Mouse (Mus musculus) C2C12 (cell line): ENCODE measurements around the gene Olfr433. TPM values are rescaled to one million over a fixed set of nuclear protein-coding genes. Genes with fewer than 3 reads are reported as not detected.
"Not testable (repeated sequence)": the region's sequence is repeated elsewhere in the genome, so short reads cannot be mapped to it uniquely, and the experiment has no call there.

Experiments used
- H3K27me3 ChIP-seq: one replicate; pipeline ENCODE4 v1.6.1; 2011; ENCODE audit not compliant: control insufficient read depth, insufficient read depth, insufficient read length
- H3K36me3 ChIP-seq: one replicate; pipeline ENCODE4 v1.6.1; 2011; ENCODE audit not compliant: control insufficient read depth, insufficient read depth
- H3K4me3 ChIP-seq: one replicate; pipeline ENCODE4 v1.5.1; 2011; ENCODE audit warnings: mild to moderate bottlenecking, control low read depth; ENCODE audit not compliant: poor library complexity, insufficient read depth, severe bottlenecking
- H3K79me2 ChIP-seq: one replicate; pipeline ENCODE4 v1.6.1; 2011; ENCODE audit not compliant: control insufficient read depth, insufficient read depth
- H3K79me3 ChIP-seq: one replicate; pipeline ENCODE4 v1.6.1; 2011; ENCODE audit warnings: low read depth, control low read depth
- H3ac ChIP-seq: one replicate; pipeline ENCODE3; 2011; ENCODE audit warnings: low read depth; ENCODE audit not compliant: control insufficient read depth, insufficient read length
- CEBPB ChIP-seq: IDR thresholded peaks from one replicate; pipeline ENCODE4 v1.6.1; 2011; ENCODE audit warnings: low read depth, mild to moderate bottlenecking, control low read depth, moderate library complexity
- CTCF ChIP-seq: IDR thresholded peaks from one replicate; pipeline ENCODE4 v1.5.1; 2011; ENCODE audit not compliant: control insufficient read depth, insufficient read depth, insufficient read length
- FOSL1 ChIP-seq: IDR thresholded peaks from one replicate; pipeline ENCODE4 v1.8.0; 2011; ENCODE audit warnings: mild to moderate bottlenecking, low read length; ENCODE audit not compliant: poor library complexity, insufficient read depth, severe bottlenecking
- MAX ChIP-seq: IDR thresholded peaks from one replicate; pipeline ENCODE4 v1.6.1; 2011; ENCODE audit warnings: mild to moderate bottlenecking, control low read depth
- MYOD1 ChIP-seq: IDR thresholded peaks from one replicate; pipeline ENCODE4 v1.6.1; 2011; ENCODE audit warnings: low read depth; ENCODE audit not compliant: control insufficient read depth, insufficient read length
- MYOG ChIP-seq: IDR thresholded peaks from one replicate; pipeline ENCODE4 v1.6.1; 2011; ENCODE audit not compliant: control insufficient read depth, insufficient read length; ENCODE audit errors: extremely low read depth
- USF1 ChIP-seq: IDR thresholded peaks from one replicate; pipeline ENCODE4 v1.6.1; 2011; ENCODE audit warnings: low read depth, mild to moderate bottlenecking, control low read depth, moderate library complexity
- long read RNA-seq, 2 experiments: library from polyadenylated mRNA; unstranded; transcript quantifications; one replicate each; pipeline ENCODE4 v2.0.0; 2019 to 2020
- polyA plus RNA-seq: library from polyadenylated mRNA; unstranded; fragments of >200 nt; fragmentation: generic; extraction: Trizol; gene quantifications from one replicate; pipeline ENCODE4 v1.2.1, GENCODE M21; 2012; ENCODE audit warnings: missing spikeins

Olfr433 gene
- polyA plus RNA-seq = not detected
- long read RNA-seq, experiment 1 = 0 reads
- long read RNA-seq, experiment 2 = 0 reads

GRCm38 (mm10) chr1:174040523-174041177 lies at the start of gene Olfr433:
Gene Olfr433, plus strand, starts transcription at chr1:174040705.
- TF ChIP-seq MAX = no peak
- TF ChIP-seq CEBPB = no peak
- TF ChIP-seq MYOD1 = no peak
- TF ChIP-seq CTCF = no peak
- no peak for TF ChIP-seq FOSL1
- TF ChIP-seq MYOG = no peak
- no peak for TF ChIP-seq USF1
- H3K79me2 ChIP-seq = no peaks in the 10 kb centered on the region
- H3K79me3 ChIP-seq = no peaks in the 10 kb centered on the region
- no peak within 1 kb of the TSS for H3K4me3 ChIP-seq
- H3ac ChIP-seq = no peak within 1 kb of the TSS
- H3K36me3 ChIP-seq = no peaks in the 10 kb centered on the region
- no peaks in the 10 kb centered on the region for H3K27me3 ChIP-seq

GRCm38 (mm10) chr1:173995003-173995402 lies 45.5 kb upstream of the Olfr433 start:
- TF ChIP-seq MYOD1 (no peak), CTCF (no peak), FOSL1 (no peak), MAX (no peak), USF1 (no peak), CEBPB (no peak), MYOG (no peak)
- Histone ChIP-seq H3K79me2 (no peaks in the 10 kb centered on the region), H3ac (no peak overlapping the region)

GRCm38 (mm10) chr1:174004352-174005109 lies 36.0 kb upstream of the Olfr433 start:
- H3K79me3 ChIP-seq, H3K79me2 ChIP-seq, H3K27me3 ChIP-seq, H3ac ChIP-seq, H3K36me3 ChIP-seq, H3K4me3 ChIP-seq: not testable (repeated sequence)

More at GRCm38 (mm10) chr1:173995003-173995402, 45.5 kb upstream of the Olfr433 start:
- Histone ChIP-seq H3K27me3 (no peaks in the 10 kb centered on the region), H3K4me3 (no peak overlapping the region), H3K36me3 (no peaks in the 10 kb centered on the region), H3K79me3 (no peaks in the 10 kb centered on the region)

GRCm38 (mm10) chr1:174007050-174007449 lies 33.5 kb upstream of the Olfr433 start:
- not testable (repeated sequence) for H3K27me3 ChIP-seq, H3K79me3 ChIP-seq, H3K4me3 ChIP-seq, H3K79me2 ChIP-seq, H3ac ChIP-seq, H3K36me3 ChIP-seq

- Histone ChIP-seq H3K36me3 (no peaks in the 10 kb centered on the region), H3K27me3 (no peaks in the 10 kb centered on the region), H3K79me3 (no peaks in the 10 kb centered on the region), H3K4me3 (no peak within 1 kb of the TSS), H3K79me2 (no peaks in the 10 kb centered on the region), H3ac (no peak within 1 kb of the TSS)
- TF ChIP-seq USF1 = no peak
- TF ChIP-seq CTCF = no peak
- TF ChIP-seq CEBPB = no peak
- TF ChIP-seq MYOD1 = no peak
- TF ChIP-seq FOSL1 = no peak
These were observed 8.8 kb upstream of the Olfr433 start, which contains the start of gene Ifi205 for GRCm38 (mm10) chr1:174031698-174032097. Gene Ifi205, minus strand, starts transcription at chr1:174031810.

GRCm38 (mm10) chr1:174035841-174036240 lies 4.7 kb upstream of the Olfr433 start:
- TF ChIP-seq CTCF = no peak
- no peaks in the 10 kb centered on the region for H3K79me2 ChIP-seq
- no peak overlapping the region for H3ac ChIP-seq
- H3K79me3 ChIP-seq = no peaks in the 10 kb centered on the region
- no peaks in the 10 kb centered on the region for H3K27me3 ChIP-seq
- H3K36me3 ChIP-seq = no peaks in the 10 kb centered on the region
- no peak overlapping the region for H3K4me3 ChIP-seq
